Mouse (Mus musculus): ENCODE data around the gene Adnp. TPM values are rescaled to one million over a fixed set of nuclear protein-coding genes. Genes with fewer than 3 reads are reported as not detected.
"Not testable (repeated sequence)": the region's sequence is repeated elsewhere in the genome, so short reads cannot be mapped to it uniquely, and the experiment has no call there.

Adnp gene
- total and polyA plus RNA-seq, 3 experiments, result 1.1 to 90.8 (median 45.6) TPM

DNA sequence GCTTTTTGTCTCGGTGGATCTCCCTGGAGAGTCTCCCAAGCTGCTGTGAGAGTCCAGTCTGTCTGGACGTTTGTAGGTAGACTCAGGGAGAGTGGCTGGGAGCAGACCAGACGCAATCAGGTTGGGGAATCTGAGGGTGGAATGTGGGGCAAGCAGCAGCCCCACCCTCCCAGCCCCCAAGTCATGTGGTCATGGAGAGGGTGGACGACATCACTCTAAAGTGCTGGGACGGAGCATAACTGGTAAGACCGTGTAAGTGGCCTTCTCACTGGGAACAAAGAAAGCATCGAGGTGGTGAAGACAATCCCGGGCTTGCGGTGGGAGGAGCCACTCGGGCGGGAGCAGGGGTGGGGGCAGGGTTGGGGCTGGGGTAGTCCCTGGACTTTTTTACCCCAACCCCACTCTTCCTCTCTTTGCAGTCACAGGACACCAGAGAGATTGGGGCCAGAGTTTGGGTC lies 45.4 kb downstream of the Adnp start:
- no peak for TF ChIP-seq POLR2AphosphoS5 (IDR thresholded peaks at IDR 0.05; ENCODE audit: insufficient replicate concordance, low read depth, low read length)
- TF ChIP-seq CTCF (IDR thresholded peaks at IDR 0.05; ENCODE audit: low read depth, low read length), result no peak
- TF ChIP-seq GATA1 (IDR thresholded peaks at IDR 0.05; ENCODE audit: borderline replicate concordance, low read length), result no peak
- TF ChIP-seq GATA2 (IDR thresholded peaks at IDR 0.05; ENCODE audit: borderline replicate concordance, low read depth, low read length), result no peak
- no peak for TF ChIP-seq TAL1 (conservative IDR thresholded peaks at IDR 0.05; ENCODE audit: low read depth, low read length)
- ATAC-seq (ENCODE audit: extremely low read depth, insufficient number of reproducible peaks, low FRiP score, poor library complexity, severe bottlenecking) (no peak), DNase-seq (ENCODE audit: low spot score) (no peak)
- H3K4me3 ChIP-seq (ENCODE audit: low read depth, low read length), result no peak overlapping the region
- no peaks in the 10 kb centered on the region for H3K9me3 ChIP-seq (replicated peaks)
- H3K4me1 ChIP-seq (ENCODE audit: insufficient read depth, low read depth, low read length), result peaks cover 19% of the 10 kb centered on the region
- H3K36me3 ChIP-seq (replicated peaks), result no peaks in the 10 kb centered on the region
- peaks cover 49% of the 10 kb centered on the region for H3K27me3 ChIP-seq (ENCODE audit: insufficient read depth, low read length)

DNA sequence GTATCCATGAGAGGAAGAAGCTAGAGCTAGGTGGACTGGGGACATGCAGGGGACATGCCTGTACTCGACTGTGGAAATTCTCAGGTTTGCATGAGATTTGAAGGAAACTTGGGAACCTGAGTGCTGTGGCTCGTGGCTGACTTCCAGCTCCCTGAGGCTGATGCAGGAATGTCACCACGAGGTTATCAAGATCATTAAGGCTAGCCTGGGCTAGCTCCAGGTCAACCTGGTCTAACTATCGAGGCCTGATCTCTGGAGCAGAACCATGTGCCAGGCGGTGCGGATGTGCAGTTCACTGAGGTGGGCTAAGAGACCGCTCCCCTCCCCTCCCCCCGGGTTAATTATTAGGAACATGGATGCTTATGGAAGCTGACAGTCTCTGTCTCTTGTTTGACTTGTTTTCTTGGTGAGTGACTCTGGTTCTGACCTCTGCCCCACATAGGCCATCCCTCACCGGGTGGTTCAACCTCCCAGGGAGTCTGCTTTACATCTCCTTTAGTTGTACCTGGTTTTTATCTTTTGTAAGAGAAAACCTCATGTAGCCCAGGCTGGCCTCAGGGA lies 46.5 kb downstream of the Adnp start:
- DNase-seq (ENCODE audit: low spot score) (no peak), ATAC-seq (ENCODE audit: extremely low read depth, insufficient number of reproducible peaks, low FRiP score, poor library complexity, severe bottlenecking) (no peak)
- TF ChIP-seq POLR2AphosphoS5 (IDR thresholded peaks at IDR 0.05; ENCODE audit: insufficient replicate concordance, low read depth, low read length) (no peak), GATA1 (IDR thresholded peaks at IDR 0.05; ENCODE audit: borderline replicate concordance, low read length) (no peak), CTCF (IDR thresholded peaks at IDR 0.05; ENCODE audit: low read depth, low read length) (no peak), GATA2 (IDR thresholded peaks at IDR 0.05; ENCODE audit: borderline replicate concordance, low read depth, low read length) (no peak), TAL1 (conservative IDR thresholded peaks at IDR 0.05; ENCODE audit: low read depth, low read length) (no peak)
- peaks cover 49% of the 10 kb centered on the region for H3K27me3 ChIP-seq (ENCODE audit: insufficient read depth, low read length)
- no peak overlapping the region for H3K4me3 ChIP-seq (ENCODE audit: low read depth, low read length)
- no peaks in the 10 kb centered on the region for H3K36me3 ChIP-seq (replicated peaks)
- peaks cover 23% of the 10 kb centered on the region for H3K4me1 ChIP-seq (ENCODE audit: insufficient read depth, low read depth, low read length)
- H3K9me3 ChIP-seq (replicated peaks), result no peaks in the 10 kb centered on the region

DNA sequence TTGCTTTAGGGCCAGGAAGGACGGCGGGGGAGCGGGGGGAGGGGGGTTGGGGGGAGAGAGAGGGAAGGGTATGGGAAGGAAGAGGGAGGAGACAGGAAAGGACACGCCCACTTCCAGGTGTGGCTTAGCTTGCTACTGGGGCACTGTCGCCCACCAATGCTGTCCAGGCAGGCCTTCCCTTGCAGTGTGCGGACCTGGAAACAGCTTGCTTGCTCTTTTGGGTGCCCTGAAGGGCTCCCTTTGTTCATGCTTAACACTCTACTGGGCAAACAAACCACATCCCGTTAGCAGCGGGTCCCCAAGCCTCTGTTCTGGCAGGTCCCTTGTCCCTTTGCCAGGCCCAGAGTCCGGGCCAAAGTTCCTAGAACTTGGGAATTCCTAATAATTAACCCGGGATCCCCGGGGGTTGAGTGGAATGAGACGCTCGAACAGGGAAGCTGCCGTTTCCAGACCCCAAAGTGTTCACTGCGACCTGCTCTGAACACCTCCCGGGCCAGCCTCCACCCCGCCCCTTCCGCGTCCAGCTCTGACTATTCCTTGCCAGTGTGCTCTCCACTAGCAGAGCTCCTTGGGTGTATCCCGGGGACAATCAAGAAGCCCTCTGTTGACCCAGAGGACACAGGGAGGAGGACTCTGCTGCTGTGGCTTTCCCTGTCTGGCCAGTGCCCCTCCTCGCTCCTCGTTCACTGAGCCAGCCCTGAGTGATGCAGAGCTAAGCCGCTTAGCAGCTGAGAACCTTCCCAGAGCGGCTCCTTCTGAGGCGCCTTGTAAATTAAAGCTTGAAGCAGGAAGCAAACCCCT lies 47.8 kb downstream of the Adnp start:
- H3K27me3 ChIP-seq (ENCODE audit: insufficient read depth, low read length), result peaks cover 45% of the 10 kb centered on the region
- H3K9me3 ChIP-seq (replicated peaks), result no peaks in the 10 kb centered on the region
- TF ChIP-seq GATA2 (IDR thresholded peaks at IDR 0.05; ENCODE audit: borderline replicate concordance, low read depth, low read length), result no peak
- DNase-seq (ENCODE audit: low spot score) (no peak), ATAC-seq (ENCODE audit: extremely low read depth, insufficient number of reproducible peaks, low FRiP score, poor library complexity, severe bottlenecking) (no peak)
- no peaks in the 10 kb centered on the region for H3K36me3 ChIP-seq (replicated peaks)
- no peak overlapping the region; the same call in 1 of the 2 replicates for H3K4me3 ChIP-seq (ENCODE audit: low read depth, low read length)
- H3K4me1 ChIP-seq (ENCODE audit: insufficient read depth, low read depth, low read length), result peaks cover 34% of the 10 kb centered on the region

DNA sequence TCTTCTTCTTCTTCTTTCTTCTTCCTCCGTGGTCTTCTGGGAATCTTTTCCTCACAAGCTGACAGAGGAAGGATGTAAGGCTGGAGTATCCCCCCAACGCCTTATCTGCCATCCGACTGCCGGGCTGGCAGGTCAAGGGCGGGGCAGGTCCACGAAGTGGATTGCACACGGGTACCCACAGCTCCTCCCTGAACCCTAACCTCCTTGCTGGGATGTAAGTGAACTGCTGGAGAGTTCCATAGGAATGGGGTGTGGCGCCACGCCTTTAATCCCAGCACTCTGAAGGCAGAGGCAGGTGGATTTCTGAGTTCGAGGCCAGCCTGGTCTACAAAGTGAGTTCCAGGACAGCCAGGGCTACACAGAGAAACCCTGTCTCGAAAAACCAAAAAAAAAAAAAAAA lies 48.9 kb downstream of the Adnp start:
- H3K9me3 ChIP-seq (replicated peaks); ATAC-seq (ENCODE audit: extremely low read depth, insufficient number of reproducible peaks, low FRiP score, poor library complexity, severe bottlenecking); H3K36me3 ChIP-seq (replicated peaks); DNase-seq (ENCODE audit: low spot score); H3K4me3 ChIP-seq (ENCODE audit: low read depth, low read length): not testable (repeated sequence)
- peaks cover 36% of the 10 kb centered on the region for H3K27me3 ChIP-seq (ENCODE audit: insufficient read depth, low read length)
- peaks cover 45% of the 10 kb centered on the region for H3K4me1 ChIP-seq (ENCODE audit: insufficient read depth, low read depth, low read length)

DNA sequence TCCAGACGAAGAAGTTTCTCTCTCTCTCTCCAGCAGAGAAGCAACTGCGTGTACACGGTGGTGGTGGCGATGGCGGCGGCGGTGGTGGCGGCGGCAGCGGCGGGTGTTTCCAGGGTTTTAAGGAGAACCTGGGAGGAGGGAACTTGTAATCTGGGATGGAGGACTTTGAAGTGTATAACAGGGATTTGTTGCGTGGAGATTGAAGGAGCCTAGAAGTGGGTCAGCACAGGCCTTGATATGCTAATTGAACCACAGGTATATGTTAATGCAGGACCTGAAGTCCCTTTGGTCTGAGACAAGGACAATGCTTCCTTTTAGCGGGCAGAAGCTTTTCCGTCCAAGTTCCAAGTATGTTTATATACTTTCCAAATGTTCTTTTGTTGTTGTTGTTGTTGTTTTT lies 50.6 kb downstream of the Adnp start:
- ATAC-seq (ENCODE audit: extremely low read depth, insufficient number of reproducible peaks, low FRiP score, poor library complexity, severe bottlenecking) (no peak), DNase-seq (ENCODE audit: low spot score) (no peak)
- Histone ChIP-seq H3K27me3 (ENCODE audit: insufficient read depth, low read length) (peaks cover 24% of the 10 kb centered on the region), H3K4me1 (ENCODE audit: insufficient read depth, low read depth, low read length) (peaks cover 44% of the 10 kb centered on the region), H3K36me3 (replicated peaks) (peaks cover 20% of the 10 kb centered on the region), H3K4me3 (ENCODE audit: low read depth, low read length) (no peak overlapping the region), H3K9me3 (replicated peaks) (no peaks in the 10 kb centered on the region)
- TF ChIP-seq GATA2 (IDR thresholded peaks at IDR 0.05; ENCODE audit: borderline replicate concordance, low read depth, low read length) (no peak), GATA1 (IDR thresholded peaks at IDR 0.05; ENCODE audit: borderline replicate concordance, low read length) (no peak), CTCF (IDR thresholded peaks at IDR 0.05; ENCODE audit: low read depth, low read length) (no peak), TAL1 (conservative IDR thresholded peaks at IDR 0.05; ENCODE audit: low read depth, low read length) (no peak), POLR2AphosphoS5 (IDR thresholded peaks at IDR 0.05; ENCODE audit: insufficient replicate concordance, low read depth, low read length) (no peak)

DNA sequence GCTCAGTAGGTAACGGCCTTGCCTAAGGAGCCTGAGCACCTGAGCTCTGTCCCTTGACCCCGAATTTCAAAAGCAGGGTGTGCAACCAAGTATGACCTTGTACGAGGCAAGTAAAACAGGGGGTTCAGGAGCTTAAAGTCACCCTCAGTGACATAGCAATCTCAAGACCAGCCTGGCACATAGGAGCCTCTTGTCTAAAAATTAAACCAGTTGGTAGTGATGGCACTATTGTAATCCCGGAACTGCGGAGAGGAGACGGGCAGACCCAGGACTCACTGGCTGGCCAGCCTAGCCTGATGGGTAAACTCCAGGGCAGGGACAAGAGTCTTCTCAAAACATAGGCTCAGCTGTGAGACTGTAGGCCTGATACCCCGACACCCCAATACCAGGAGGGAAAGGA lies 51.2 kb downstream of the Adnp start:
- H3K27me3 ChIP-seq (ENCODE audit: insufficient read depth, low read length), result peaks cover 21% of the 10 kb centered on the region
- H3K9me3 ChIP-seq (replicated peaks), result no peaks in the 10 kb centered on the region
- no peak overlapping the region for H3K4me3 ChIP-seq (ENCODE audit: low read depth, low read length)
- TF ChIP-seq TAL1 (conservative IDR thresholded peaks at IDR 0.05; ENCODE audit: low read depth, low read length) (no peak), GATA2 (IDR thresholded peaks at IDR 0.05; ENCODE audit: borderline replicate concordance, low read depth, low read length) (no peak), POLR2AphosphoS5 (IDR thresholded peaks at IDR 0.05; ENCODE audit: insufficient replicate concordance, low read depth, low read length) (no peak), CTCF (IDR thresholded peaks at IDR 0.05; ENCODE audit: low read depth, low read length) (no peak), GATA1 (IDR thresholded peaks at IDR 0.05; ENCODE audit: borderline replicate concordance, low read length) (no peak)
- peaks cover 48% of the 10 kb centered on the region for H3K4me1 ChIP-seq (ENCODE audit: insufficient read depth, low read depth, low read length)
- H3K36me3 ChIP-seq (replicated peaks), result peaks cover 26% of the 10 kb centered on the region
- DNase-seq (ENCODE audit: low spot score) (no peak), ATAC-seq (ENCODE audit: extremely low read depth, insufficient number of reproducible peaks, low FRiP score, poor library complexity, severe bottlenecking) (no peak)
